Mouse (Mus musculus) natural killer cell, adult 2 months (primary cell): ENCODE measurements around the gene Adamtsl1.

Experiments used
- DNase-seq, 2 experiments: peaks; one replicate each; pipeline ENCODE4 v3.0.0; 2022; ENCODE audit warnings: low spot score in 2 of 2

Adamtsl1 gene

DNA sequence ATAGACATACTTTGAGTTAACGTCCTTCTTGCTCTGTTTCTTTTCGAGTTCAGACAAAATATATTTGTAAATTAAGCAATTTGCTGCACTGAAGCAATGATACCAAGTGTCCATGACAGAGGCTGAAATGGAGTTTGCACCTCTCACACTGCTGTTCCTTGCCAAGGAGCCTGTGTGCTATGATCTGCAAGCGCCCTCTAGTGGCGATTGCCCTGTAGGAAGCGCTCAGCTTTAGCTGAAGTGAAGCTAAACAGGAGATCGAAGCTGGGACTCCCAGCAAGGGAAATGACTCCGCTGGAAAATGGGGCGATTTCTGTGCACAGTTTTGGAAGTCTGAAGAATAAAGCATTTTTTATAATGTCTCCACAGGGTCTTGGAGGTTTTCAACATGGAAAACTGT lies 287.8 kb downstream of the Adamtsl1 start:
- DNase-seq, result no peak

- DNase-seq, result no peak
Observed at GRCm38 (mm10) chr4:85814418-85814817, 300.4 kb downstream of the Adamtsl1 start.

- no peak for DNase-seq
Observed at GRCm38 (mm10) chr4:85818504-85818903, 304.5 kb downstream of the Adamtsl1 start.

- no peak for DNase-seq
Observed at GRCm38 (mm10) chr4:85819169-85819568, 305.2 kb downstream of the Adamtsl1 start.

- no peak for DNase-seq
Observed at GRCm38 (mm10) chr4:85819921-85820320, 305.9 kb downstream of the Adamtsl1 start.

- no peak for DNase-seq
Observed at GRCm38 (mm10) chr4:85823952-85824704, 310.2 kb downstream of the Adamtsl1 start.

- no peak for DNase-seq
Observed at GRCm38 (mm10) chr4:85824705-85825085, 310.7 kb downstream of the Adamtsl1 start.

DNA sequence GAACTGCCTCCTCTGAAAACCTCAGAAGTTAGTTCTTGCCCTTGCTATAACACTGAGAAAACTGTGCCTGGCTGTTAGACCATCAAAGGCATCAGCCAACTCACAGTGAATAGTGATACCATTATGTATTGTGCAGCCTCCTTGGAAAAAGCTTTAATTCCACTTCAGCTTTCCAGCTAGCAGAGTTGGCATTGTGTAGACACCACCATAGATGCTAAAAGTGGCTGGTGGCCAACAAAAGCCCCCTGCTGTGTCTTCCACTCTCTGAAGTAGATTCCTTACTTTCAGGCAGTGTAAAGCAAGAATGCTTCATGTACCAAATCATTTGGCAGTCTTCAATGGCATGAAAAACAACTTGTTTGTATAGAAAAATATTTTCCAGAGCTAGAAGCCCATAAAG lies 323.1 kb downstream of the Adamtsl1 start:
- no peak for DNase-seq

DNA sequence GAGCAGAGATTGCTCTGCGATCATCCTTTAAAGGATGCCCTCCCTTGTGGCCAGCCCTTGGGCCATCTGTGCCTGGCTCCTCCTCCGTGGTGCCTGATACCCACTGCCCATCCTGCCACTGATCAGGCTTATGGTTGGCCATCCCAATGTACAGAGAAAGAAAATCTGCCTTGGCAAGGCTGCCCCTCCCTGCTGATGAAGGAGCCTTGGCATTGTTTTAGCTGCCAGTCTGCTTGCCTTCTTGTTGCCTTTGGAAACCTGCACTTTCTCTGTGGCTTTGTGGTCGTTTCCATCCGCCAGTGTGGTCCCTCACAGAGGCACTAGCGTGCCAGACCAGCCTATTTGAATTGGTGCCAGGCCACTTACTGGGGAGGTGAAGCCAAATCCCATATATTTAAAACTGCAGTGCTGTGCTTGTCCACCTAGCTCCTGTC lies 323.6 kb downstream of the Adamtsl1 start:
- DNase-seq, result no peak

DNA sequence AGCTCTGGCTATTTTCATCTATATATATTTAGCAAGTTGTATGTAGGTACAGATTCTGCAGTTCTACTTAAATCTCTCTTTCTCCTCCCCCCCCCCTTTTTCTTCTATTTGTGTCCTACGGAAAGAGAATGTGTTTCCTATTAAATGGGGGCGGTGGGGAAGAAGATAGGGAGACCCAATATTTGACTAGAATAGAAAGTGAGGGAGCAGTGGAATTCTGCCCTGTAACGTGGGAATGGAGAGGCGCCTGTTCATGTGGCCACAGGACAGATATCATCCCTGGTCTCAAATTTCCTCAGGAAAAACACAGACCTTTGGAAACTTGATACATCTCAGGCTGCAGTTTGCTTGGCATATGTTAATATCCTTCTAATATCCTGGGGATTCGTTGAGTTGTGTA lies 324.1 kb downstream of the Adamtsl1 start:
- no peak for DNase-seq

- no peak for DNase-seq
Observed at GRCm38 (mm10) chr4:85842113-85842512, 328.1 kb downstream of the Adamtsl1 start.

- no peak for DNase-seq
Observed at GRCm38 (mm10) chr4:85844381-85844780, 330.4 kb downstream of the Adamtsl1 start.

DNA sequence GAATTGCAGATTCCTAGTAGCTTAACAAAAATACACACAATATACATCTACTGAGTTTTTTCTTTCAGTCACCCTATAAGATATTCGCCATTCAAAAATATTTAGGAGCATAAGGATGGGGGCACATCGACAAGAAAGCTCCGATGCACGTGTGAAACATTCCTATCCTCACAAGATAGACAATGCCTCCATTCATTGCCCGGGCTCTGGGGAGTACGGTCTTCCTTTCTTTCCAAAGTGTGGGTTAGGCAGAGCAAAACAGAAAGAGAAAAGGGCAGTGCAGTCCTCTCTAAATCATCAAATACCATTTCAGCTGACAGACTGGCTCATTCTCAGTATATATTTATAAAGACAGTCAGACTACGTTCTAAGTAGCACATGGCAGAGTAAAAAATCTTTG lies 332.0 kb downstream of the Adamtsl1 start:
- no peak for DNase-seq

GRCm38 (mm10) chr4:85853401-85853800 lies 339.4 kb downstream of the Adamtsl1 start:
- no peak for DNase-seq

DNA sequence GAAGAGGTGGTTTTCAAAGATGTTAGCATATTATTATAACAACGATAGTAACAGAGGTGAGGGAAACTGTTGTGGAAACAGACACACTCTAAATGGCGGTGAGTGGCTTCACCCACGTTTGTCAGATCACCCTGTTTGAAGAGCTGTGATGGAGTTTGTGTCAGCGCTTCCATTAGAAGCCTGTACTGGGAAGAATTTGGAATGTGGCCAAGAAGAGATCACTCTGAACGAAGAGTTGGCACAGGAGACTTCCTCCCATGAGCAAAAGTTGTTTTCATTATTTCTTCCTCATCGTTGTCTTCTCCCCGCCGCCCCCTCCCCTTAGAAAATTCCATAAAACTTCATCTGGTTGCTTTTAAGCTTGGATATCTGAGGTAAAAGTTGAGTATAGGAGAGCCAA lies 340.5 kb downstream of the Adamtsl1 start:
- no peak for DNase-seq

DNA sequence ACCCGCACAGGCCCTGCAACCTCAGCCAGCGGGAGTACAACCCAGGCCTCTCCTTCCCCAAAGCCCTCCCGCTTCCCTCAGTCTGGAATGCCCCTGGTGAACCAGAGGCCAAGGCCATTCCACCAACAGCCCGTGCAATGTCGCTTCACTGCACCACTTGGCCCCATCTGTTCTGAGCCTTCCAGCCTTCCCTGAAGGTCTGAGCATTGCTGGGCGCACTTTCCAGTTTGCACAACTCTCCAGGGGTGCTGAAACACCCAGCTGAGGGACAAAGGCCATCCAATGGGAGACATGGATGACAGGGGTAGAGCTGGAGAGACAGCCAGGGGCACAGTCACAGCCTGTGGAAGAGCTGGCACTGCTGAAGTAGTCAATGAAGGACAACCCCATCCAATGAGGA lies 365.4 kb downstream of the Adamtsl1 start:
- no peak for DNase-seq

GRCm38 (mm10) chr4:85881318-85881717 lies 367.3 kb downstream of the Adamtsl1 start:
- DNase-seq, result no peak

DNA sequence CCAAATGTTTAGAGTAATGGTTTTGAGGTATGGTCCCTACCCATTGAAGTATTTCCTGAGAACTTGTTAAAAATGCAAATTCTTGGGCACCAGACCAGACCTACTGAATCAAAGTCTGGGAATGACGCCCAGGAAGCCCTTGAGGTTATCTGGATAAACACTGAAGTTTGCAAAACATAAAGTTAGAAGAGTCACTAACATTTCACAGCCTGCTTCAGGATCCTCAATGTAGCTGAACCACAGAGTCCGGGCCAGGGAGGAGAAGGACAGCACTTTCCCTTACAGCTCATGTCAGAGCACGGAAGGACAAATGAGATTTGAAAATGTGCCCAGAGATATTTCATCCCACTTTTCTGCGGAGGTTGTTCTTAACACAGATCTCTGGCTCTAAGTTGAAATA lies 370.1 kb downstream of the Adamtsl1 start:
- no peak for DNase-seq

GRCm38 (mm10) chr4:85889877-85890598 lies 376.1 kb downstream of the Adamtsl1 start:
- DNase-seq, result no peak

DNA sequence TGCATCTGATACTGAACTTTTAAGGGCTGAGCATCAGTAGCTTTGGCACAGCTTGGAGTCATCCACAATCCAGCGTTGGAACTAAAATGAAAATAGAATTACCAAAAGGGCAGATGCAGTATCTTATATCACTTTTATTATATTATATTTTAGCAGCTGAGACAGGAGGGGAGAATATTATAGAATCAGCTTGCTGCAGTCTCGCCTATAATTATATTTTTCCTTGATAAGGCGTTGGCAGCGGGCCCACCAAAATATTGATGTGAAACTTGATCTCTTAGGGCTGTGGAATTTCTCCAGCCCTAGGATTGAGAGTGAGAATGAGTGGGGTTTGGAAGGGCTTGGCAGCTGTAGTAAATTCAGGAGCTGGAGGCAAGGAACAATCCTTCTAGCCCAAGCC lies 387.3 kb downstream of the Adamtsl1 start:
- DNase-seq, result no peak

GRCm38 (mm10) chr4:85904217-85904616 lies 390.2 kb downstream of the Adamtsl1 start:
- no peak for DNase-seq

DNA sequence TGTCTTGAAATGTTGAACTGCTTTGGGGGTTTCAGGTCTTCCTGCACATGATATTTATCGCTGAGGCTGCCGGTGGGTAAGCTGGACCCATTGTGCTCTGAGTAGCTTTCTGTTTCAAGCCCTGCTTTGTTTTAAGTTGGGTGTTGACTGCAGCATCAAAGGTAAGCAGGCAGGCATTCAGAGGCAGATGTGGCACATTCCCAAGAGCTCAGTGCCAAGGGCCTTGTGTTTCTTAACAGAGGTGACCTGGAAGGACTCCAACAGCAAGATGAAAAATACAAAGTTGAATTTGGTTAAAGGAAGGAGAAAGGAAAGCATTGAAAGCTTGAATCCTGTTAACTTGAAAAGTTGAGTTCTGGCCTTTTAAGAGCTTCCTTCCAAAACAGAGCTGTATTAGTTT lies 402.1 kb downstream of the Adamtsl1 start:
- no peak for DNase-seq

- DNase-seq, result no peak
Observed at GRCm38 (mm10) chr4:85918366-85918765, 404.4 kb downstream of the Adamtsl1 start.
